Mouse (Mus musculus) testis, adult 2 months (tissue): ENCODE results near the gene Pkig.

ENCODE experiments used
- CTCF ChIP-seq: fragments of 200-500 bp; IDR thresholded peaks from 2 replicates; pipeline ENCODE4 v1.5.1; 2012; ENCODE audit warnings: low read depth, mild to moderate bottlenecking, inconsistent platforms, low read length, moderate library complexity; ENCODE audit not compliant: control insufficient read depth, insufficient read depth, insufficient replicate concordance
- POLR2A ChIP-seq: fragments of 200-500 bp; IDR thresholded peaks from 2 replicates; pipeline ENCODE4 v1.6.1; 2012; ENCODE audit warnings: low read depth, mild to moderate bottlenecking, inconsistent platforms, low read length, moderate library complexity; ENCODE audit not compliant: control insufficient read depth

GRCm38 (mm10) chr2:163744801-163745570 is 86.8 kb downstream of the Pkig start:
- TF ChIP-seq POLR2A (no peak), CTCF (no peak)
